Mouse (Mus musculus) midbrain, embryonic 13.5 days (tissue): ENCODE data around the gene Ccser2. TPM values are rescaled to one million over a fixed set of nuclear protein-coding genes. Genes with fewer than 3 reads are reported as not detected.
A peak's percentile ranks its signal among the peaks of the same experiment; 100 is the strongest.
"Not testable (repeated sequence)": the region's sequence is repeated elsewhere in the genome, so short reads cannot be mapped to it uniquely, and the experiment has no call there.

Experiments
- ATAC-seq: fragments of 200-750 bp; cut with Nextera tagmentation; 2 replicates; pipeline ENCODE4 v1.8.0; 2017; ENCODE audit warnings: mild to moderate bottlenecking, moderate TSS enrichment, moderate library complexity
- H3K27ac ChIP-seq: fragments of 300-500 bp; sonication (generic); 2 replicates; pipeline ENCODE4 v1.5.1; 2015; ENCODE audit warnings: inconsistent platforms, mild to moderate bottlenecking, moderate library complexity
- H3K27me3 ChIP-seq: fragments of 300-500 bp; sonication (generic); 2 replicates; pipeline ENCODE4 v1.6.1; 2015; ENCODE audit warnings: mild to moderate bottlenecking, inconsistent platforms
- H3K36me3 ChIP-seq: fragments of 300-500 bp; sonication (generic); 2 replicates; pipeline ENCODE4 v1.6.1; 2015; ENCODE audit warnings: mild to moderate bottlenecking, inconsistent platforms
- H3K4me1 ChIP-seq: fragments of 300-500 bp; sonication (generic); replicated peaks from 2 replicates; pipeline ENCODE4 v1.6.1; 2015; ENCODE audit warnings: inconsistent platforms
- H3K4me2 ChIP-seq: fragments of 300-500 bp; sonication (generic); replicated peaks from 2 replicates; pipeline ENCODE4 v1.6.1; 2015; ENCODE audit warnings: moderate library complexity, mild to moderate bottlenecking, inconsistent platforms
- H3K4me3 ChIP-seq: fragments of 300-500 bp; sonication (generic); replicated peaks from 2 replicates; pipeline ENCODE4 v1.5.1; 2015; ENCODE audit warnings: mild to moderate bottlenecking, inconsistent platforms
- H3K9ac ChIP-seq: fragments of 300-500 bp; sonication (generic); replicated peaks from 2 replicates; pipeline ENCODE4 v1.6.1; 2015; ENCODE audit warnings: mild to moderate bottlenecking, inconsistent platforms
- H3K9me3 ChIP-seq: fragments of 300-500 bp; sonication (generic); 2 replicates; pipeline ENCODE4 v1.6.1; 2016; ENCODE audit warnings: mild to moderate bottlenecking, inconsistent platforms
- WGBS: fragments of 180-500 bp; shearing (Covaris S2); methylation state at CpG from one replicate; pipeline ENCODE4 v1.1.7; 2015; 5-methylcytosine and 5-hydroxymethylcytosine counted together
- polyA plus RNA-seq: library from polyadenylated mRNA; unstranded; fragments of >200 nt; fragmentation: Nextera tagmentation; extraction: Ambion mirVana; gene quantifications from 2 replicates; pipeline ENCODE4 v1.2.1, GENCODE M21; 2015

Ccser2 gene
- polyA plus RNA-seq, result 64.1 and 65.8 TPM in 2 replicates

DNA sequence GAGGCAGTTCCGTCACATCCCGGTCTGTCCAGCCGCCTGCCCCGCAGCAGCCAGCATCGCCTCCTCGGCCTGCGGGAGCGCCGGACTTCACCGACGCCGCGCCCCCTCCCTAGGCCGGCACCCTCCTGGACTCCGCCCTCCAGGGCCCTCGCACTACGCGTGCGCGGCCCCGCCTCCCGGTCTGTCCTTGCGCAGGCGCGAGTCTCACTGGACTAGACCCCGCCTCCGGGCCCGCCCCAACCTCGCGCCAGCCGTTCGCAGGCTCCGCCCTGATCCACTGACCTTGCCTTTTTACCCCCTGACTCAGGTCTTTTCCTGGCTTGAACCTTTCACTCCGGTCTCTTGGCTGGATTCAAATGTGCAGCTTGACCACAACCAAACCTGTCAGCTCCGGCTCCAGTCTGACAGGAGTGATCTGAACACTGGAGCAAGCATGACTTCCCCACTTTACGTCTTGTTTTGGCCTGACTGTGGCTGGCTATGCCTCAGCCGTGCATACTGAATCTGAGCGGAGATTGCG lies at the start of gene Ccser2:
Ccser2 (minus strand) TSS at position 150 of the 520 bp plus-strand sequence.
- Histone ChIP-seq H3K27ac (peak within 1 kb of the TSS; percentile 96), H3K27me3 (no peaks in the 10 kb centered on the region), H3K4me3 (peak within 1 kb of the TSS; percentile 90), H3K4me2 (peak within 1 kb of the TSS; percentile 58), H3K4me1 (peaks cover 33% of the 10 kb centered on the region), H3K9me3 (no peaks in the 10 kb centered on the region), H3K36me3 (no peaks in the 10 kb centered on the region), H3K9ac (peak within 1 kb of the TSS; percentile 93)
- ATAC-seq, result peak; percentile 99
- 3% methylated on average over 39 of the region's 39 CpGs for WGBS

DNA sequence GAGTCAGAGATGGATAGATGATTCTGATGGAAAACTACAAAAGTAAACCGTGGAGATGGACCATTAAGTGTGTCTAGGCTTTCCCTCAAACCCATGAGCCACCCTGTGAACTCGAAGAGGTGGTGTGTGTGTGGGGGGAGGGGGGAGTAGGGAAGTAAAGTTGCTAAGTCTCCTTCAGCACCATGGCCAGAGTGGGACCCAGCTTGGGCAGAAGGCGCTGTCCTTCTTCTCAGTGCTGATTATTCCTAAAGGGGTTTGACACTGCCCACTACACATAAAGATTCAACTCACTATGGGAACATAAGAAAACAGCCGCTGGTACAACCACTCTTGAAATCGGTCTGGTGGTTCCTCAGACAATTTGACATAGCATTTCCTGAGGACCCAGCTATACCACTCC lies 47.3 kb upstream of the Ccser2 start:
- ATAC-seq, result no peak
- Histone ChIP-seq H3K9me3 (peaks cover 3% of the 10 kb centered on the region; the same call in 1 of the 2 replicates), H3K4me3 (no peak overlapping the region), H3K4me1 (peaks cover 9% of the 10 kb centered on the region), H3K27ac (no peak overlapping the region), H3K4me2 (no peak overlapping the region), H3K27me3 (no peaks in the 10 kb centered on the region), H3K9ac (no peak overlapping the region), H3K36me3 (no peaks in the 10 kb centered on the region)
- 38% methylated on average over 5 of the region's 5 CpGs for WGBS

DNA sequence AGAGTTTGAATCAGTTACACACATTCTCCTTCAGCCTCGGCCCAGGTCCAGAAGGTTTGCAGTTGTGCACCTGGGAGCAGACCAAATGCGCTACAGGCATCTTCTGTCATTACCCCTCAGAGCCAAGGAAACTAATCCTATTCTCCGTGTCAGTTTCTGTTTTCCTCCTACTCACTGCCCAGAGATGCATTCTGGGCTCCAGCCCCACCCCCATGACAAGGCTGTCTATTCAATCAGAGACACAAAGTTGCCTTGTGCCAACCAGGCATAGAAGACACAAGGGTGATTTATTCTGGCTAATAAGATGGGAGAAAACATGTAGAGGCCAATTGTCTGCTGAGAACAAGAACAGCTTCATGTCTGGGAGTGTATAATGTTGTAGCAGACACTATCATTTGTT lies 45.1 kb upstream of the Ccser2 start:
- no peak overlapping the region for H3K4me3 ChIP-seq
- no peak overlapping the region for H3K9ac ChIP-seq
- no peak overlapping the region for H3K27ac ChIP-seq
- peak; percentile 58 for ATAC-seq
- peaks cover 3% of the 10 kb centered on the region; the same call in 1 of the 2 replicates for H3K9me3 ChIP-seq
- no peaks in the 10 kb centered on the region for H3K27me3 ChIP-seq
- no peaks in the 10 kb centered on the region for H3K36me3 ChIP-seq
- H3K4me2 ChIP-seq, result no peak overlapping the region
- WGBS, result 26% methylated on average over 3 of the region's 3 CpGs
- peaks cover 9% of the 10 kb centered on the region for H3K4me1 ChIP-seq

DNA sequence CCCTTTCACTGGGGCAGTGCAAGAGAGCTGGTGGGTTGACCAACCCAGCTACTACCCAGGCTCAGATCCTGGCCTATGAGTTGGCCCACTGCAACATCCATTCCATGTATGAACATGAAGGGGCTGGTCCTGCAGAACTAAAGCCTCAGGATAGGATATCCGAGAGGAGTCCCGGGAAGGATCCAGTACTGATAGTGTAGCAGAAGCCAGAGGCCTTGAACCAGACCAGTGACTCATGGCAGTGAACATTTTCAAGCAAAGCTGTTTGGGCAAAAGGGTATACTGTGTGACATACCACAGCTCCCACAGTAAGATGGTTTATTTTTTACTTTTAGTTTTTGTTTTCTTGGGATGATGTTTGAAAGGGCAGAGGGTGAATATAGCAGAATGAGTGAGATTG lies 41.1 kb upstream of the Ccser2 start:
- no peaks in the 10 kb centered on the region for H3K9me3 ChIP-seq
- no peak overlapping the region for H3K4me3 ChIP-seq
- no peaks in the 10 kb centered on the region for H3K36me3 ChIP-seq
- H3K27ac ChIP-seq, result no peak overlapping the region
- 93% methylated on average over 2 of the region's 2 CpGs for WGBS
- peaks cover 25% of the 10 kb centered on the region for H3K4me1 ChIP-seq
- no peak overlapping the region for H3K9ac ChIP-seq
- ATAC-seq, result 0 out of 2 replicates have a peak, but pooled peaks have one; percentile 20
- H3K27me3 ChIP-seq, result no peaks in the 10 kb centered on the region
- no peak overlapping the region for H3K4me2 ChIP-seq

DNA sequence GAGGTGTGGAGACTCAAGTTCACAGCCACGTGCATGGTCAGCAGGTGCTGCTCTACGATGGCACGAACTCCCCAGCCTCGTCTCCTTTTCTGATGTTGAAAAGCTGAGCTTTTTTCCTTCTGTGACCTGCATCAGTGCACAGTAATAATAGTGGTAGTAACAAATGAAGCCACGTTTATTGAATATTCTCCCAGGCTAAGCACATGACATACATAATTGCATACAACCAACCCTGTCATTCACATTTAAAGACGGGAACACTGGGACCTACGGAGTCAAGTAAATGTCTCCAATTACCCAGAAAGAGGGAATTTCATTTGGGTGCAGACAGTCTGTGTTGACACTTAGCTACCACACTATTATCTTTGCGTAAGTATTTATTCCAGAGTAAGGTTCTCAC lies 37.9 kb upstream of the Ccser2 start:
- 74% methylated on average over 8 of the region's 8 CpGs for WGBS
- Histone ChIP-seq H3K4me2 (no peak overlapping the region), H3K27ac (no peak overlapping the region), H3K27me3 (no peaks in the 10 kb centered on the region), H3K4me3 (no peak overlapping the region), H3K4me1 (peaks cover 16% of the 10 kb centered on the region; the same call in 1 of the 2 replicates), H3K36me3 (no peaks in the 10 kb centered on the region), H3K9ac (no peak overlapping the region), H3K9me3 (no peaks in the 10 kb centered on the region)
- ATAC-seq, result no peak

DNA sequence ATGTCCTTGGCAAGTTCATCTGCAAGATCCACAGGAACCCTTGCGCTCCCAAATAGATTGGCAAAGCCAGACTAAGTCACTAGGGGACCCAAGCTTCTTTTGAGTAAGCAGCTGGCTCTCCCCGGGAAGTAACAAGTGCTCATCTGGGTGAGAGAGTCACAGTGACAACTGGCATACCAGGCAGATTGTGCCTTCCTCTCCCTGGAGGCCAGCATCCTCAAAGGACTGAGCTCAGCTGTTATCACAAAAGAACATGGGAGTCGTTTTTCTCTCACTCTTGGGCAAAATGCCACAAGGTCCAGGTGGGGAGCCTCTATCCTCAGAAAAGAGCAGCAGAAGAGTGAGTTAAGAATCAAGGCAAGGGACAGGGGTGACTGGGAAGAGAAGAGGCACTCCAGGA lies 37.3 kb upstream of the Ccser2 start:
- H3K36me3 ChIP-seq, result no peaks in the 10 kb centered on the region
- H3K4me3 ChIP-seq, result no peak overlapping the region
- peaks cover 16% of the 10 kb centered on the region; the same call in 1 of the 2 replicates for H3K4me1 ChIP-seq
- no peak overlapping the region for H3K27ac ChIP-seq
- 29% methylated on average over 3 of the region's 3 CpGs for WGBS
- H3K9me3 ChIP-seq, result no peaks in the 10 kb centered on the region
- no peak overlapping the region for H3K9ac ChIP-seq
- H3K27me3 ChIP-seq, result no peaks in the 10 kb centered on the region
- no peak overlapping the region for H3K4me2 ChIP-seq
- ATAC-seq, result 0 out of 2 replicates have a peak, but pooled peaks have one; percentile 27

DNA sequence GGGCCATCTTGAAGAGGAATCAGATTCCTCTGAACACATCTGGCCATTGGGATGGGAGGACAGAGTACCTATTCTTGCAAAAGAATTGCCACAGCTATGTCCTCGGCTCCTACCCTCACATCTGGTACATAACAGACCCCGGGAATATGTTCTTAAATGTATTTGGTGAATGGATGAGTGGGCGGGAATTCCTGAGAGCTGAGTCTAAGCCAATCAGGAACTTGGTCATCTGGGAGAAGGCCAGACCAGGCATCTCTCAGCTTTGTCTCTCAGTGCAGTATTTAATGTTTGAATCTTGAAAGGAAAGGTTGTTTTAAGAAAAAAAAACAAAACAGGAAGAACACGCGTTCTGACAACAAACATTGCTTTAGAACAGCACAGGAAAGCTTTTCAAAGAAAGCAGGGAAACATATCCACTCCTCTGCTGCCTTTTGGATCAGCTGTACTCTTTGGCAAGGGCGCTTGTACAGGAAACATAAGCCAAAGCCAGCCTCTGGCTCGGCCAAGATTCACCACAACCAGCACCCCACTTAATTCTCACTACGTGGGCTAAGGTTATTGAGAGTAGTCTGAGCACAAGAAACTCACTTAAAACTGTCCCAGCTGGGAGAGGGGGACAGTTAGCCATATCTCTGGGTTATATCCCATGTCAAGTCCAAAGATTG lies 35.0 kb upstream of the Ccser2 start:
- H3K9ac ChIP-seq, result no peak overlapping the region
- H3K4me1 ChIP-seq, result peaks cover 16% of the 10 kb centered on the region; the same call in 1 of the 2 replicates
- H3K9me3 ChIP-seq, result no peaks in the 10 kb centered on the region
- H3K36me3 ChIP-seq, result no peaks in the 10 kb centered on the region
- H3K4me2 ChIP-seq, result no peak overlapping the region
- H3K27ac ChIP-seq, result no peak overlapping the region
- no peak for ATAC-seq
- no peak overlapping the region for H3K4me3 ChIP-seq
- 83% methylated on average over 8 of the region's 8 CpGs for WGBS
- H3K27me3 ChIP-seq, result no peaks in the 10 kb centered on the region

DNA sequence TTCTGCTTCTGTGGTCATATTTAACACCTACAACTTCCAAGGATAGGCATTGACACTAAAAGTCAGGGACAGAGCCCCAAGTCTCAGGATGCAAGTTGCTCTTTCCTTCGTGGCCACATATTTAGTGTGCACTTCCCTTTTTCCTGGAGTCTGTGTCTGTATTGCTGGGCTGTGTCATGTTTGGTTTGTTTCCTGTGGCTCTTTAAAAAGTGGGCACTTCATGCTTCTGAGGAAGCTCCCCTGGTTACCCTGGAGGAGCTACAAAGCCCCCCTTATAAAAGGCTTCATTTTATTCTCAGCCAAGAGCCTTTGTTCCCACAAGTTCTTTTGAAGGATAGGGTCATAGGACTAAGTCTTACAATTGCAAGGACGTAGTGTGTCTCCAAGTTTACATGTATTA lies 34.3 kb upstream of the Ccser2 start:
- no peak for ATAC-seq

DNA sequence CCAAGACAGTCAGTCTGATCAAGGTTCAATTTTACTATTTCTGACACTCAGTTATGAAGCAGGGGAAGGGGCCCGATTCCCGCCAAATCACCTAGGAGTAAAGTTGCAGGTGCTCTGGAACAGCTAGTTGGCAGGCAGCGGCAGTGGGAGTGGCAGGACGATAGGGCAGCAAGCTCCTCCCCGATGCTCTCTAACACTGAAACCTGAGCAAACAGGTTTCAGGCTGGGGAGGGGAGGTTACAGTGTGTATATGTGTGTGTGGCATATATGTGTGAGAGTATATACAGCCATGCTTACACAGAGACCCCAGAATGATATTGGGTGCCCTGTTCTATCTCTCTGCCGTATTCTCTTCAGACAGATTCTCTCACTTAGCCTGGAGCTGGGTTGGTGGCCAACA lies 32.2 kb upstream of the Ccser2 start:
- 89% methylated on average over 6 of the region's 6 CpGs for WGBS
- ATAC-seq, H3K4me2 ChIP-seq: not testable (repeated sequence)

More for the DNA sequence above, 34.3 kb upstream of the Ccser2 start:
- Histone ChIP-seq H3K4me2 (no peak overlapping the region), H3K4me3 (no peak overlapping the region), H3K27ac (no peak overlapping the region), H3K36me3 (no peaks in the 10 kb centered on the region), H3K9me3 (no peaks in the 10 kb centered on the region), H3K9ac (no peak overlapping the region), H3K27me3 (no peaks in the 10 kb centered on the region), H3K4me1 (peaks cover 16% of the 10 kb centered on the region; the same call in 1 of the 2 replicates)
- 58% methylated on average over 2 of the region's 2 CpGs for WGBS

DNA sequence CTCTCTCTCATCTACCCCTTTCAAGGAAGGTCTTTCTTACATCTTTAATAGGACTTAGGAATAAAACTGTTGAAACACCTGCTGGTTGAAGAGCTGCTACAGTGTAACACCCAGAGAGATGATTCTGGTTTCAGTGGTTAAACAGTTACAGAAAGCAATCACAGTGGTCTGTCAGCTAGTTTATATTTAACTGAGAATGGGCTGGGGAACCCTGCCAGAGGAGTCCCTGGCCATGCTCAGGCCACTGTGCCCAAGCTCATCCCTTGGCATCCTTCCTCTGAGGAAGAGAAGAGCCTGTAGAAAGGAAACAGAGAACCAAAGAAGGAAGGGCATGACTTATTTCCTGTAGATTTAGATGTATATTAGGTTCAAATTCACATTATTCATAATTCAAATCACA lies 21.2 kb upstream of the Ccser2 start:
- Histone ChIP-seq H3K4me2 (no peak overlapping the region), H3K27me3 (no peaks in the 10 kb centered on the region), H3K27ac (no peak overlapping the region), H3K36me3 (no peaks in the 10 kb centered on the region), H3K4me3 (no peak overlapping the region), H3K9me3 (no peaks in the 10 kb centered on the region), H3K9ac (no peak overlapping the region), H3K4me1 (no peaks in the 10 kb centered on the region)
- no peak for ATAC-seq

More for the DNA sequence above, 32.2 kb upstream of the Ccser2 start:
- not testable (repeated sequence) for H3K27me3 ChIP-seq, H3K36me3 ChIP-seq, H3K4me1 ChIP-seq, H3K27ac ChIP-seq, H3K9ac ChIP-seq, H3K4me3 ChIP-seq, H3K9me3 ChIP-seq

DNA sequence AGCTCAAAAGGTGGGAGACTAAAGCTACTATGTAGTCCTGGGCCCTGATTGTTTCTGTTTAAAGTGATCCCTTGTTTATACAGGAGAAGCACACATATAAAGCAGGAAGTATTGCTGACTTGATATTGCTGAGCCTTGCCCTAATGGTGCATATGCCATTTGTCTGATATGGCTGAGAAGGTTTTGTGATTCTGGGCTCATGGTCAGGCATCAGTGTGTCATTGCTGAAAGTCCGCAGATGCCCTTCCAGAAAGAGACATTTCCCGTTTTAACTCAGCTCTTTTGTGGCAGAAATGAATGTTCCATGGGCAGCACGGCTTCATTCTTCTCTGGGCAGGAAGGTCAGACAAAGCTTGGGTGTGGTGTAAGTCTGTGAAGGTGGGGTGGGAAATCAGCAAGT lies 17.1 kb upstream of the Ccser2 start:
- WGBS, result 89% methylated on average over 3 of the region's 3 CpGs
- no peak for ATAC-seq
- no peak overlapping the region for H3K9ac ChIP-seq

DNA sequence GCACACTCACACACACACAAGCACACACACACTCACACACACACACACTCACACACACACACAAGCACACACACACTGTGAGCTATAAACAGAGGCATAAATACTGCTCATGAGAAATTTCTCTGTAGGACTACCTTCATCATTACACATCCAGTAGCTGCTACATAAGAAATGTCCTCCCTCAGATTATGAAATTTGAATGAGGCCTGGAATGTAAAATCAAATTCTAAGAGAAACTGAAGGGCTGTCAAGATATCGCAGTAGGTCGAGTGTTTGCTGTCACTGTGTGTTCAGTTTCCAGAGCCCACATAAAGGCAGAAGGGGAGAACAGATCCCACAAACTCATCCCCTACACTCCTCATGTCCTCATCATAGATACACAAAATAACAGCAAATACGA lies 6.4 kb upstream of the Ccser2 start:
- H3K36me3 ChIP-seq, result no peaks in the 10 kb centered on the region

More for the DNA sequence above, 17.1 kb upstream of the Ccser2 start:
- H3K4me2 ChIP-seq, result no peak overlapping the region
- H3K27ac ChIP-seq, result no peak overlapping the region
- no peaks in the 10 kb centered on the region for H3K36me3 ChIP-seq
- no peak overlapping the region for H3K4me3 ChIP-seq
- H3K4me1 ChIP-seq, result no peaks in the 10 kb centered on the region
- H3K27me3 ChIP-seq, result no peaks in the 10 kb centered on the region
- no peaks in the 10 kb centered on the region for H3K9me3 ChIP-seq

More for the DNA sequence above, 6.4 kb upstream of the Ccser2 start:
- WGBS, result 89% methylated on average over 3 of the region's 3 CpGs
- H3K4me1 ChIP-seq, result no peaks in the 10 kb centered on the region
- no peak overlapping the region for H3K27ac ChIP-seq
- no peaks in the 10 kb centered on the region for H3K27me3 ChIP-seq
- no peak overlapping the region for H3K4me3 ChIP-seq
- no peaks in the 10 kb centered on the region for H3K9me3 ChIP-seq
- no peak overlapping the region for H3K9ac ChIP-seq
- ATAC-seq, result no peak
- H3K4me2 ChIP-seq, result no peak overlapping the region
